Mouse (Mus musculus) right cerebral cortex, postnatal 25 days (tissue): ENCODE data around the gene Cpe.
A peak's percentile ranks its signal among the peaks of the same experiment; 100 is the strongest.

ENCODE experiments used
- DNase-seq: peaks from one replicate; pipeline ENCODE4 v3.0.0; 2022

Gene Cpe

GRCm38 (mm10) chr8:64629034-64629760 is 63.7 kb downstream of the Cpe start:
- no peak for DNase-seq

- DNase-seq, result no peak
Measured at GRCm38 (mm10) chr8:64628039-64628438, 64.8 kb downstream of the Cpe start.

- peak; percentile 71 for DNase-seq
Measured at GRCm38 (mm10) chr8:64624603-64625037, 68.2 kb downstream of the Cpe start.

- DNase-seq, result no peak
Measured at GRCm38 (mm10) chr8:64620365-64621150, 72.3 kb downstream of the Cpe start.

- DNase-seq, result no peak
Measured at GRCm38 (mm10) chr8:64619661-64620060, 73.2 kb downstream of the Cpe start.

- no peak for DNase-seq
Measured at GRCm38 (mm10) chr8:64618618-64619017, 74.2 kb downstream of the Cpe start.

GRCm38 (mm10) chr8:64616566-64616965 is 76.3 kb downstream of the Cpe start:
- no peak for DNase-seq

GRCm38 (mm10) chr8:64615459-64615858 is 77.4 kb downstream of the Cpe start:
- DNase-seq, result no peak

GRCm38 (mm10) chr8:64613663-64614062 is 79.2 kb downstream of the Cpe start:
- no peak for DNase-seq

GRCm38 (mm10) chr8:64611210-64611974 is 81.5 kb downstream of the Cpe start:
- DNase-seq, result no peak

- no peak for DNase-seq
Measured at GRCm38 (mm10) chr8:64608931-64609330, 83.9 kb downstream of the Cpe start.

- no peak for DNase-seq
Measured at GRCm38 (mm10) chr8:64606015-64606414, 86.8 kb downstream of the Cpe start.

GRCm38 (mm10) chr8:64598206-64598605 is 94.6 kb downstream of the Cpe start:
- no peak for DNase-seq

- DNase-seq, result peak; percentile 38
Measured at GRCm38 (mm10) chr8:64597042-64597970, 95.5 kb downstream of the Cpe start.

- no peak for DNase-seq
Measured at GRCm38 (mm10) chr8:64596396-64596795, 96.5 kb downstream of the Cpe start.

- DNase-seq, result no peak
Measured at GRCm38 (mm10) chr8:64590456-64590855, 102.4 kb downstream of the Cpe start.

- DNase-seq, result no peak
Measured at GRCm38 (mm10) chr8:64582887-64583286, 110.0 kb downstream of the Cpe start.

- DNase-seq, result no peak
Measured at GRCm38 (mm10) chr8:64578221-64578620, 114.6 kb downstream of the Cpe start.

GRCm38 (mm10) chr8:64575001-64575400 is 117.9 kb downstream of the Cpe start:
- no peak for DNase-seq

- no peak for DNase-seq
Measured at GRCm38 (mm10) chr8:64548054-64548850, 144.6 kb downstream of the Cpe start.

- DNase-seq, result no peak
Measured at GRCm38 (mm10) chr8:64543441-64543840, 149.4 kb downstream of the Cpe start.
